ENCODE assay signal across 8 mouse cellular contexts in genomic region chr5:117286831-117287822, GRCm38 (mm10). TPM values are rescaled to one million over a fixed set of nuclear protein-coding genes. Genes with fewer than 3 reads are reported as not detected.
A peak's percentile ranks its signal among the peaks of the same experiment; 100 is the strongest.
DNase-seq lines count a peak whose midpoint lies in the region; ATAC-seq lines count a peak whose summit lies in the region.

Gene Pebp1 (minus strand): TSS chr5:117287625.

- peak within 1 kb of the TSS; percentile 87 for H3K9ac ChIP-seq in forebrain, embryonic 11.5 days (ENCODE audit: low read length)
- peak within 1 kb of the TSS; percentile 83 for H3K9ac ChIP-seq in heart, embryonic 16.5 days (ENCODE audit: low read length)
- H3K9ac ChIP-seq in liver, embryonic 15.5 days, result peak within 1 kb of the TSS; percentile 59
- peak within 1 kb of the TSS; percentile 78 for H3K9ac ChIP-seq in neural tube, embryonic 12.5 days

- H3K4me2 ChIP-seq in forebrain, embryonic 11.5 days (ENCODE audit: low read depth, low read length, severe bottlenecking), result peak within 1 kb of the TSS; percentile 63
- peak within 1 kb of the TSS; percentile 64 for H3K4me2 ChIP-seq in heart, embryonic 16.5 days (ENCODE audit: low read depth, low read length)
- peak within 1 kb of the TSS; percentile 92 for H3K4me2 ChIP-seq in liver, embryonic 15.5 days
- H3K4me2 ChIP-seq in neural tube, embryonic 12.5 days (replicated peaks), result peak within 1 kb of the TSS; percentile 83

- H3K27ac ChIP-seq in forebrain, embryonic 11.5 days (ENCODE audit: low read depth, low read length), result no peak within 1 kb of the TSS
- H3K27ac ChIP-seq in heart, embryonic 16.5 days (ENCODE audit: low read length), result peak within 1 kb of the TSS; percentile 74
- H3K27ac ChIP-seq in liver, embryonic 15.5 days (replicated peaks), result peak within 1 kb of the TSS; percentile 9; the same call in 1 of the 2 replicates
- no peak within 1 kb of the TSS for H3K27ac ChIP-seq in neural tube, embryonic 12.5 days

- ATAC-seq in forebrain, embryonic 11.5 days (replicated peaks; ENCODE audit: low FRiP score), result peak; percentile 98
- peak; percentile 98 for ATAC-seq in heart, embryonic 16.5 days (replicated peaks; ENCODE audit: extremely low read depth, insufficient read depth, low FRiP score)
- peak; percentile 96 for ATAC-seq in liver, embryonic 15.5 days (ENCODE audit: insufficient read depth)
- ATAC-seq in neural tube, embryonic 12.5 days (ENCODE audit: low FRiP score, low read depth), result peak; percentile 90

- WGBS in forebrain, embryonic 11.5 days, result under 1% methylated on average over 64 of the region's 77 CpGs
- 0% methylated on average over 72 of the region's 77 CpGs for whole genome bisulfite sequencing in heart, embryonic 16.5 days
- WGBS in liver, embryonic 15.5 days (ENCODE audit: insufficient replicate concordance), result under 1% methylated on average over 77 of the region's 77 CpGs
- WGBS in neural tube, embryonic 12.5 days, result under 1% methylated on average over 77 of the region's 77 CpGs

- H3K36me3 ChIP-seq in forebrain, embryonic 11.5 days (ENCODE audit: control insufficient read depth, insufficient read depth, low read length), result peaks cover 3% of the 10 kb centered on the region; the same call in 1 of the 2 replicates
- H3K36me3 ChIP-seq in heart, embryonic 16.5 days (ENCODE audit: control insufficient read depth, insufficient read depth), result peaks cover 13% of the 10 kb centered on the region
- H3K36me3 ChIP-seq in liver, embryonic 15.5 days (replicated peaks), result peaks cover 12% of the 10 kb centered on the region; the same call in 1 of the 2 replicates
- peaks cover 31% of the 10 kb centered on the region for H3K36me3 ChIP-seq in neural tube, embryonic 12.5 days

- H3K27me3 ChIP-seq in forebrain, embryonic 11.5 days (ENCODE audit: control insufficient read depth, insufficient read depth, low read length), result no peaks in the 10 kb centered on the region; the same call in 1 of the 2 replicates
- no peaks in the 10 kb centered on the region for H3K27me3 ChIP-seq in heart, embryonic 16.5 days (ENCODE audit: control insufficient read depth, insufficient read depth, low read length)
- no peaks in the 10 kb centered on the region for H3K27me3 ChIP-seq in liver, embryonic 15.5 days
- H3K27me3 ChIP-seq in neural tube, embryonic 12.5 days (replicated peaks), result no peaks in the 10 kb centered on the region

- DNase-seq in CD8-positive naive resting alpha-beta T cell, adult 2 months (ENCODE audit: low read depth in 2 of 2, low spot score in 2 of 2), result peak; percentile 86 to 89
- peak; percentile 90 for DNase-seq in c-Kit-positive CD71-negative TER-119-negative erythroid progenitor cells, embryonic 14.5 days (ENCODE audit: low read depth)
- peak; percentile 98 for DNase-seq in forebrain, embryonic 11.5 days (ENCODE audit: low spot score)
- DNase-seq in kidney, postnatal 36 days, result peak; percentile 97 to 98
- peak; percentile 89 for DNase-seq in telencephalon, adult 2 months (ENCODE audit: low read depth, low spot score)

- peaks cover 2% of the 10 kb centered on the region; the same call in 1 of the 2 replicates for H3K9me3 ChIP-seq in forebrain, embryonic 11.5 days (ENCODE audit: control insufficient read depth, low read length)
- 0 out of 2 replicates have a peak, but pooled peaks cover 6% of the 10 kb centered on the region for H3K9me3 ChIP-seq in heart, embryonic 16.5 days (replicated peaks; ENCODE audit: control insufficient read depth, low read length)
- H3K9me3 ChIP-seq in liver, embryonic 15.5 days (replicated peaks), result no peaks in the 10 kb centered on the region
- H3K9me3 ChIP-seq in neural tube, embryonic 12.5 days, result no peaks in the 10 kb centered on the region

- peaks cover 11% of the 10 kb centered on the region for H3K4me1 ChIP-seq in forebrain, embryonic 11.5 days (replicated peaks; ENCODE audit: control insufficient read depth, insufficient read depth, low read length)
- H3K4me1 ChIP-seq in heart, embryonic 16.5 days (ENCODE audit: control insufficient read depth, insufficient read depth, low read length), result peaks cover 24% of the 10 kb centered on the region
- H3K4me1 ChIP-seq in liver, embryonic 15.5 days (replicated peaks), result peaks cover 37% of the 10 kb centered on the region
- H3K4me1 ChIP-seq in neural tube, embryonic 12.5 days, result peaks cover 31% of the 10 kb centered on the region

- peak within 1 kb of the TSS; percentile 79 for H3K4me3 ChIP-seq in forebrain, embryonic 11.5 days (ENCODE audit: low read depth, low read length)
- peak within 1 kb of the TSS; percentile 76 for H3K4me3 ChIP-seq in heart, embryonic 16.5 days (ENCODE audit: low read length)
- H3K4me3 ChIP-seq in liver, embryonic 15.5 days (replicated peaks), result peak within 1 kb of the TSS; percentile 68
- H3K4me3 ChIP-seq in neural tube, embryonic 12.5 days, result peak within 1 kb of the TSS; percentile 81

RNA-seq across cellular contexts. Expression of gene Pebp1, which starts in this region (rescaled TPM):
- 881 and 979 TPM in 2 replicates for polyA plus RNA-seq in forebrain, embryonic 11.5 days (2014; fragmentation: Nextera tagmentation; extraction: Ambion mirVana)
- 599 and 652 TPM in 2 replicates for polyA plus RNA-seq in heart, embryonic 16.5 days (2015; fragmentation: Nextera tagmentation; extraction: Ambion mirVana)
- 190 and 203 TPM in 2 replicates for polyA plus RNA-seq in liver, embryonic 15.5 days (2015; fragmentation: Nextera tagmentation; extraction: Ambion mirVana)
- polyA plus RNA-seq in neural tube, embryonic 12.5 days (2016; fragmentation: Nextera tagmentation; extraction: Ambion mirVana), result 847 and 881 TPM in 2 replicates

Comparison
In these comparisons a context has a peak if more than half of its experiments do, and no peak if none do; other contexts are left out.
1. H3K27ac ChIP-seq: peak in heart, embryonic 16.5 days (single experiment) and liver, embryonic 15.5 days (single experiment); none in forebrain, embryonic 11.5 days (single experiment) and neural tube, embryonic 12.5 days (single experiment).
2. Peak in every context shown above with its lines, with median percentiles within 50 percentile points of each other: DNase-seq, ATAC-seq, H3K4me2 ChIP-seq, H3K4me3 ChIP-seq and H3K9ac ChIP-seq.